Mouse (Mus musculus) brain, embryonic 18.5 days (tissue): ENCODE measurements around the gene Rtn2.

Experiments used
- DNase-seq: peaks from one replicate; pipeline ENCODE4 v3.0.0-alpha.2; 2012; ENCODE audit warnings: low read depth, low spot score

Gene Rtn2

DNA sequence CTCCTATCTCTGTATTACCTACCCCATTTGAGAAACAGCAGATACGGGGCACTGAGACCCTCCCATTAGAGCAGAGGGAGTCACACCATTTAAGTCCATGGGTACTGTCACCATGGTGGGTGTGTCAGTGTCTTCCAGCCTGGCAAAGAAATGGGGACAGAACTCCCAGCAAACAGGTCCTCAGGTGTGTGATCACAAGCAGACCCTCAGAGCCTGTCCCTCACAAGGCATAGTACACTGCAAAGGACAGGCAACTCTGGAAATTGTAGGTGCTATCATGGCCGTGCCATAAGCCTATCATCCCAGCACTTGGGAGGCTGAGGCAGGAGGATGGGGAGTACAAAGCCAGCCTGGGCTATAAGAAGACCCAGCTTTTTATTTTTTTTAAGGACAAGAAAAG is 35.8 kb downstream of the Rtn2 start:
- DNase-seq = no peak

GRCm38 (mm10) chr7:19318676-19319075 is 36.3 kb downstream of the Rtn2 start:
- DNase-seq = no peak

GRCm38 (mm10) chr7:19319458-19319857 is 37.0 kb downstream of the Rtn2 start:
- DNase-seq = no peak

- DNase-seq = peak; percentile 92
Measured at GRCm38 (mm10) chr7:19319906-19320305, 37.5 kb downstream of the Rtn2 start.

- DNase-seq = no peak
Measured at GRCm38 (mm10) chr7:19320637-19321036, 38.2 kb downstream of the Rtn2 start.

GRCm38 (mm10) chr7:19321464-19321863 is 39.0 kb downstream of the Rtn2 start:
- DNase-seq = no peak

DNA sequence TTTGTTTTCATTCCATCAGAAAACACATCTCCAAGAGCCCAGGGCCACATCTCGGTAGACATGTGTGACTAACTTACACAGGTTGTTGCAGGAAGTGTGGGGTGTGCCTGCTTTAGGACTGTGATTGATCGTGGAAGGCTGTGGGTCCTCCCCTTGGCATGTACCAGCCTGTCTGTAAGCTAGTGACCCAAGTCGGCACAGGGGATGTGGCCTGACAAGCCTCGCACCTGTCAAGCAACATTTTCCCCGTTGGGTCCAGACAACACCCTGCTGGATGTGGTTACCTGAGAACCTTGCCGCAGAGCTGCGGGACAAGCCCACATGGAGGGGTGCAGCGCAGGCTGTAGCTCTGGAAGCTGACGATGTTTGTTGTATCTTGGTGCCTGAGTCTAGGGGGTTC is 40.1 kb downstream of the Rtn2 start:
- DNase-seq = no peak

DNA sequence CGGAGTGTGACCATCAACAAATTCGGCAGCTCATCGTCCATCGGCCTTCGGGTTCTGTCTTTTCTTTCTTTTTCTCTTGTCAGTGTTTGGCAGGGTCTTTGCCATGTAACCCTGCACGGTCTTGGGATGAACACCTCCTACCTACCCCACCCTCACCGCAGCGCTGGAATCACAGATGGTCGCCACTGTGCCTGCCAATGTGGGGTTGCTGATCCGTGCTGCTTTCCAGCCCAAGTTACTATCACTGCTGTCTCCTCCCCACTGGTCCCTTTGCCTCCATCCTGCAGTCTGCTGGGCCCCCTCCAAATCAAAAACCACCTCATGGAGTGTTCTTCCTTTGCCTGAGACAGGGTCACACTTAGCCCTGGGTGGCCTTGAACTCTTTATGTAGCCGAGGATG is 41.8 kb downstream of the Rtn2 start:
- no peak for DNase-seq

- DNase-seq = no peak
Measured at GRCm38 (mm10) chr7:19325262-19326199, 43.1 kb downstream of the Rtn2 start.

- no peak for DNase-seq
Measured at GRCm38 (mm10) chr7:19326359-19326758, 43.9 kb downstream of the Rtn2 start.

DNA sequence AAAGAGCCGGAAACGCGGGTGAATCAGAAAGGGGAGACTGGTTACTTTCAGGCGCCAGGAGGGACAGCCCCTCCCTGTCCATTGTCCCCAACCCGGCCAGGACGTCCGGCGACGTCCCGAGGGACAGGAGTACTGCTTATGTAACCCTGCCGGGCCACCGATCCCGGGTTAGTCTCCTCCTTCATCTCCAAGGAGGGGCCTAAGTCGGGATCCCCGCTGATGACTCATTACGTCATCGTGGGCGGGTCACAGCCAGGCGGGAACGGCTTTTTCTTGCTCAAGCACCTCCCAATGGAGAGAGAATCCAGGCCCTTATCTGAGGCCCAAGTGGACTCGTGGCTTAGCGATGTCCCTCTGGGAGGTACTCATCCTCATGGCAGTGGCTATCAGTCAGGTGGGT is 44.7 kb downstream of the Rtn2 start:
- no peak for DNase-seq

DNA sequence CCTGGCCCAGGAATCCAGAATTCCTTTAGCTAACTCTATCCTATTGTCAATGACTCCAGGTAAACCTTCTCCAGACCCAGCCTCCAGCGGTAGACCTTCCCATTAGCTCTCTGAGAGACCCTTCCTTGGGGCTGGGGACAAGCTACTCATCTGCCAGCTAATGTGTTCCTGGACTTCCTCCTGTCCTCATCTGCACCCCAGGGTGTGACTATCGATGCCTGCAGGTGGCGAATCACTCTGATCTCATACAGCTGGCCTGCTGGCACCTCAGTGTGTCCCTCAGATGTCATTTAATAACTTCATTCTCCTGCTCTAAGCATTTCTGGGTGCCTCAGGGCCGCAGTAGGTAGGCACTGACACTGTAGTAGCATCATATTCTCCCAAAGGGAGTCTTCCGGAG is 45.4 kb downstream of the Rtn2 start:
- DNase-seq = no peak

GRCm38 (mm10) chr7:19328425-19328824 is 46.0 kb downstream of the Rtn2 start:
- no peak for DNase-seq

DNA sequence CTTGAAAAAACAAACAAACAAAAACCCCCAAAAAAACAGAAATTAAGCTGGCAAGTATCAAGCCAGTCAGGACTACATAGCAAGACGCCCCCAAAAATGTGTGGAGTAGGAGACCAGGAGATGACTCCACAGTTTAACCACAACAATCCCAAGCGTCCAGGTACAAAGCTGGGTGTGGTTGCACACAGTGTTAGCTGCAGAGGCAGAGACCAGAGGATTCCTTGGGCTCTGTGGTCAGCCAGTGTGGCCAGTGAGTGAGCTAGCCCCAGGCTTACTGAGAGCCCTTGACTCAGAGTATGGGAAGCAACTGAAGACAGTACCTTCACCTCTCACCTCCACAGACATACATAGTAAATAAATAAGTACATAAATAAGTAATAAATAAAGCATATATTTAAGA is 49.5 kb downstream of the Rtn2 start:
- no peak for DNase-seq

DNA sequence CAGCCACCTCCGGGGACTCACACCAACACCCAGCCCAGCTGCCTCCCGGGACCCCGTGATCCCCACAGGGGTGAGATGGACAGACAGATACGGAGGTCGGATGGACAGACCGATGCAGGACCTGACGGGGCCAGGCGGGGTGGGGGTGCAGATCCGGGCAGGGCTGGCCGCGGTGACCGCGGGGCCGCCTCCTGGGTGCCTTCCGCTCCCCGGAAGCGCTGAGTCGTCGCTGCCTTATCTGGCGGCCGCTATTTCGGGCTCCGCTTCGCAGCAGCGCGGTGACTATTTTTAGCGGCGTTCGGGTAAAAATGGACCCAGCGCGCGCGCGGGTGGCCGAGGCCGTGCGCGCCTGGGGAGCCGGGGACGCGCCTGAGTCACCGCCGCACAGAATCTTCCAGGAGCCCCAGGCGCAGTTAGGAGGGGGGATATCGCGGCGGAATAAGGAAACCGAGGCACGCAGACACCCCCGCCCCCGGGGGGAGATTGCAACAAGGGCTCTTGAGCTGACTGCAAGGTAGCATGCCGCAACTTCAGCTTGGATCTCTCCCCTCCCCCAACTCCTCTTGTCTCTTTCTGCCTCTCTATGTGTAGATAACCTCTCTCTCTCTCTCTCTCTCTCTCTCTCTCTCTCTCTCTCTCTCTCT is 50.4 kb downstream of the Rtn2 start:
- no peak for DNase-seq

DNA sequence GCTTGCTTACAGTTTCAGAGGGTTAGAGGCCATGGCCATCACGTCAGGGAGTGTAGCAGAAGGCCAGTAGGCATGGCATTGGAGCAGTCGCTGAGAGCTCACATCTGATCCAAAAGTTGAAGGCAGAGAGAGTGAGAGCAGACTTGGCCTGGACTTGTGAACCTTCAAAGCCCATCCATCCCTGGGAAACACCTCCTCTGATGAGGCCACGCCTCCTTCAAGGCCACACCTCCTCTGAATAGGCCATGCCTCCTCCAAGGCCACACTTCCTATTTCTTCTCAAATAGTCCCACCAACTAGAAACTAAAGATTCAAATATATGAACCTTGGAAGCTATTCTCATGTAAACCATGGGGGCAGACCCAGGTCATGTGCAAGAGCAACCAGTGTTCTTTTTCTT is 53.2 kb downstream of the Rtn2 start:
- no peak for DNase-seq

GRCm38 (mm10) chr7:19337122-19337521 is 54.7 kb downstream of the Rtn2 start:
- DNase-seq = no peak

GRCm38 (mm10) chr7:19338060-19338459 is 55.6 kb downstream of the Rtn2 start:
- no peak for DNase-seq

- DNase-seq = no peak
Measured at GRCm38 (mm10) chr7:19338596-19338995, 56.2 kb downstream of the Rtn2 start.

- no peak for DNase-seq
Measured at GRCm38 (mm10) chr7:19341250-19341649, 58.8 kb downstream of the Rtn2 start.

- DNase-seq = no peak
Measured at GRCm38 (mm10) chr7:19341761-19342409, 59.5 kb downstream of the Rtn2 start.

DNA sequence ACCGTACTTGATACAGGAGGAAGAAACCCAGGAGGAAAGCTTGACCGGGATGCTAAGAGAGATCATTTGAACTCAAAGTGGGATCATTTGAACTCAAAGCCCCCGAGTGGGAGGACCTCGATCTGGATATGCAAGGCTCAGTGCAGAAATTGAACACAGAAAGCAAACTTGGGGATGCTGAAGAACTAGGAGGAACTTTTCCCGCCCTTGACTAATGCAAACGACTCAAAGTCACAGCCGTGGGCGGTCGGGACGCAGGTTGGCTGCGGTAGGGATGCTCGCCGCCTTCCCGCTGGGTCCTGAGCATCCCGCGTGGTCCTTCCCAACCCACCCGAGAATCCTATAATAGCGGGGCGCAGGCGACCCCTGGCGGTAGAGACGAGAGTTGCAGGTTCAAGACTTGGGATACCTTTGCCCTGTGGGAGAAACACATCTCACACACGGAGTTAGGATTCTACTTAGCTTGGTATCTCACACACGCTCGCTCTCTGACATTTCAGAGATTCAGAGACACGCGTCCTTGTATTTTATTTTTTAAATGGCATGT is 60.1 kb downstream of the Rtn2 start:
- DNase-seq = no peak
